Mouse (Mus musculus) bone marrow, adult 2 months (tissue): Measurements from ENCODE around the gene Enkd1.

Experiments used
- CTCF ChIP-seq: fragments of 200-500 bp; IDR thresholded peaks from 2 replicates; pipeline ENCODE4 v1.5.1; 2011; ENCODE audit warnings: low read length, control low read depth; ENCODE audit not compliant: control insufficient read depth, insufficient read depth
- POLR2A ChIP-seq: fragments of 200-500 bp; IDR thresholded peaks from 2 replicates; pipeline ENCODE4 v1.6.1; 2011; ENCODE audit warnings: low read depth, mild to moderate bottlenecking, control low read depth, low read length, borderline replicate concordance; ENCODE audit not compliant: control insufficient read depth

GRCm38 (mm10) chr8:105687512-105687911 is 20.5 kb downstream of the Enkd1 start:
- TF ChIP-seq CTCF (no peak), POLR2A (no peak)
